Mouse (Mus musculus) neural tube, embryonic 15.5 days (tissue): ENCODE measurements around the gene Klhl7. TPM values are rescaled to one million over a fixed set of nuclear protein-coding genes. Genes with fewer than 3 reads are reported as not detected.
"Not testable (repeated sequence)": the region's sequence is repeated elsewhere in the genome, so short reads cannot be mapped to it uniquely, and the experiment has no call there.

Experiments
- ATAC-seq: fragments of 200-750 bp; cut with Nextera tagmentation; 2 replicates; pipeline ENCODE4 v1.8.0; 2017; ENCODE audit warnings: mild to moderate bottlenecking, moderate TSS enrichment, moderate library complexity; ENCODE audit not compliant: low FRiP score
- H3K27ac ChIP-seq: fragments of 300-500 bp; sonication (generic); replicated peaks from 2 replicates; pipeline ENCODE4 v1.5.1; 2015; ENCODE audit warnings: mild to moderate bottlenecking, inconsistent platforms
- H3K27me3 ChIP-seq: fragments of 300-500 bp; sonication (generic); replicated peaks from 2 replicates; pipeline ENCODE4 v1.6.1; 2015; ENCODE audit warnings: inconsistent platforms
- H3K36me3 ChIP-seq: fragments of 300-500 bp; sonication (generic); 2 replicates; pipeline ENCODE4 v1.6.1; 2015; ENCODE audit warnings: inconsistent platforms
- H3K4me1 ChIP-seq: fragments of 300-500 bp; sonication (generic); 2 replicates; pipeline ENCODE4 v1.6.1; 2015; ENCODE audit warnings: inconsistent platforms
- H3K4me2 ChIP-seq: fragments of 300-500 bp; sonication (generic); 2 replicates; pipeline ENCODE4 v1.6.1; 2015; ENCODE audit warnings: inconsistent platforms, mild to moderate bottlenecking, moderate library complexity
- H3K4me3 ChIP-seq: fragments of 300-500 bp; sonication (generic); replicated peaks from 2 replicates; pipeline ENCODE4 v1.5.1; 2015; ENCODE audit warnings: mild to moderate bottlenecking, inconsistent platforms
- H3K9ac ChIP-seq: fragments of 300-500 bp; sonication (generic); replicated peaks from 2 replicates; pipeline ENCODE4 v1.6.1; 2015; ENCODE audit warnings: mild to moderate bottlenecking, inconsistent platforms
- H3K9me3 ChIP-seq: fragments of 300-500 bp; sonication (generic); replicated peaks from 2 replicates; pipeline ENCODE4 v1.6.1; 2016; ENCODE audit warnings: inconsistent platforms
- WGBS: fragments of 180-500 bp; shearing (Covaris S2); methylation state at CpG from one replicate; pipeline ENCODE4 v1.1.7; 2015; ENCODE audit warnings: mixed read lengths; 5-methylcytosine and 5-hydroxymethylcytosine counted together
- polyA plus RNA-seq: library from polyadenylated mRNA; unstranded; fragments of >200 nt; fragmentation: Nextera tagmentation; extraction: Ambion mirVana; gene quantifications from 2 replicates; pipeline ENCODE4 v1.2.1, GENCODE M21; 2015

Klhl7 gene
- polyA plus RNA-seq, 1 experiment from 2014 or later = 122 TPM

GRCm38 (mm10) chr5:24100810-24101311 lies 456 bp downstream of the Klhl7 start:
- no peaks in the 10 kb centered on the region for H3K9me3 ChIP-seq

GRCm38 (mm10) chr5:24101446-24102140 lies 1.2 kb downstream of the Klhl7 start:
- H3K4me3 ChIP-seq = peak overlapping the region; percentile 51
- H3K4me2 ChIP-seq = peak overlapping the region; percentile 73
- peak overlapping the region; percentile 72 for H3K9ac ChIP-seq
- peak; percentile 46; the same call in 1 of the 2 replicates for ATAC-seq
- WGBS = 3% methylated on average over 8 of the region's 8 CpGs
- no peaks in the 10 kb centered on the region for H3K36me3 ChIP-seq
- H3K27me3 ChIP-seq = no peaks in the 10 kb centered on the region
- no peaks in the 10 kb centered on the region for H3K9me3 ChIP-seq
- H3K4me1 ChIP-seq = peaks cover 34% of the 10 kb centered on the region
- H3K27ac ChIP-seq = peak overlapping the region; percentile 95

More at GRCm38 (mm10) chr5:24100810-24101311, 456 bp downstream of the Klhl7 start:
- H3K4me3 ChIP-seq = peak overlapping the region; percentile 51
- peak overlapping the region; percentile 95 for H3K27ac ChIP-seq
- peaks cover 32% of the 10 kb centered on the region for H3K4me1 ChIP-seq
- under 1% methylated on average over 33 of the region's 46 CpGs for WGBS
- H3K27me3 ChIP-seq = no peaks in the 10 kb centered on the region
- H3K36me3 ChIP-seq = no peaks in the 10 kb centered on the region
- H3K9ac ChIP-seq = peak overlapping the region; percentile 72
- peak overlapping the region; percentile 73 for H3K4me2 ChIP-seq
- ATAC-seq = peak; percentile 84

- 0 out of 2 replicates have a peak overlapping the region, but pooled peaks have one; percentile 14 for H3K9ac ChIP-seq
- H3K4me3 ChIP-seq, ATAC-seq, H3K9me3 ChIP-seq, H3K27me3 ChIP-seq, H3K36me3 ChIP-seq, H3K27ac ChIP-seq: not testable (repeated sequence)
- WGBS = 51% methylated on average over 2 of the region's 2 CpGs
- peaks cover 35% of the 10 kb centered on the region for H3K4me1 ChIP-seq
- peak overlapping the region; percentile 73 for H3K4me2 ChIP-seq
These were observed 2.8 kb downstream of the Klhl7 start for GRCm38 (mm10) chr5:24103235-24103634.

- Histone ChIP-seq H3K36me3 (peaks cover 2% of the 10 kb centered on the region; the same call in 1 of the 2 replicates), H3K27me3 (no peaks in the 10 kb centered on the region), H3K4me1 (peaks cover 35% of the 10 kb centered on the region), H3K9me3 (no peaks in the 10 kb centered on the region), H3K4me2 (peak overlapping the region; percentile 73), H3K9ac (no peak overlapping the region), H3K4me3 (no peak overlapping the region), H3K27ac (no peak overlapping the region)
- no peak for ATAC-seq
- 53% methylated on average over 2 of the region's 2 CpGs for WGBS
These were observed 3.4 kb downstream of the Klhl7 start for GRCm38 (mm10) chr5:24103841-24104240.

GRCm38 (mm10) chr5:24107071-24107739 lies 6.8 kb downstream of the Klhl7 start:
- no peak overlapping the region for H3K9ac ChIP-seq

GRCm38 (mm10) chr5:24107740-24108098 lies 7.3 kb downstream of the Klhl7 start:
- WGBS = 91% methylated on average over 3 of the region's 3 CpGs
- Histone ChIP-seq H3K4me2 (no peak overlapping the region), H3K27ac (no peak overlapping the region)

More at GRCm38 (mm10) chr5:24107071-24107739, 6.8 kb downstream of the Klhl7 start:
- no peak overlapping the region for H3K4me3 ChIP-seq
- H3K27me3 ChIP-seq = no peaks in the 10 kb centered on the region
- no peak overlapping the region for H3K4me2 ChIP-seq
- H3K4me1 ChIP-seq = peaks cover 31% of the 10 kb centered on the region
- H3K36me3 ChIP-seq = peaks cover 4% of the 10 kb centered on the region; the same call in 1 of the 2 replicates
- no peaks in the 10 kb centered on the region for H3K9me3 ChIP-seq
- H3K27ac ChIP-seq = no peak overlapping the region
- 95% methylated on average over 7 of the region's 7 CpGs for WGBS
- ATAC-seq = no peak

GRCm38 (mm10) chr5:24110068-24110467 lies 9.7 kb downstream of the Klhl7 start:
- Histone ChIP-seq H3K4me1 (peaks cover 19% of the 10 kb centered on the region), H3K9me3 (no peaks in the 10 kb centered on the region), H3K36me3 (peaks cover 4% of the 10 kb centered on the region; the same call in 1 of the 2 replicates), H3K27me3 (no peaks in the 10 kb centered on the region), H3K9ac (no peak overlapping the region), H3K4me3 (no peak overlapping the region), H3K4me2 (no peak overlapping the region), H3K27ac (no peak overlapping the region)
- ATAC-seq = no peak
- 87% methylated on average over 5 of the region's 5 CpGs for WGBS

More at GRCm38 (mm10) chr5:24107740-24108098, 7.3 kb downstream of the Klhl7 start:
- no peak for ATAC-seq
- Histone ChIP-seq H3K4me1 (peaks cover 31% of the 10 kb centered on the region), H3K4me3 (no peak overlapping the region), H3K27me3 (no peaks in the 10 kb centered on the region), H3K9ac (no peak overlapping the region), H3K36me3 (peaks cover 4% of the 10 kb centered on the region; the same call in 1 of the 2 replicates), H3K9me3 (no peaks in the 10 kb centered on the region)

GRCm38 (mm10) chr5:24112116-24112903 lies 11.9 kb downstream of the Klhl7 start:
- Histone ChIP-seq H3K9ac (no peak overlapping the region), H3K4me2 (no peak overlapping the region), H3K9me3 (no peaks in the 10 kb centered on the region), H3K4me3 (no peak overlapping the region), H3K27me3 (no peaks in the 10 kb centered on the region), H3K36me3 (peaks cover 4% of the 10 kb centered on the region; the same call in 1 of the 2 replicates), H3K27ac (no peak overlapping the region), H3K4me1 (peaks cover 17% of the 10 kb centered on the region; the same call in 1 of the 2 replicates)
- ATAC-seq = no peak; the same call in 1 of the 2 replicates
- WGBS = 84% methylated on average over 12 of the region's 12 CpGs

GRCm38 (mm10) chr5:24122221-24122620 lies 21.8 kb downstream of the Klhl7 start:
- peaks cover 9% of the 10 kb centered on the region; the same call in 1 of the 2 replicates for H3K36me3 ChIP-seq

GRCm38 (mm10) chr5:24124175-24124574 lies 23.8 kb downstream of the Klhl7 start:
- Histone ChIP-seq H3K36me3 (peaks cover 10% of the 10 kb centered on the region), H3K4me3 (no peak overlapping the region), H3K9ac (no peak overlapping the region), H3K27me3 (no peaks in the 10 kb centered on the region), H3K27ac (no peak overlapping the region), H3K4me1 (peaks cover 12% of the 10 kb centered on the region; the same call in 1 of the 2 replicates), H3K9me3 (no peaks in the 10 kb centered on the region), H3K4me2 (no peak overlapping the region)
- WGBS = 57% methylated on average over 1 of the region's 1 CpGs
- no peak for ATAC-seq

More at GRCm38 (mm10) chr5:24122221-24122620, 21.8 kb downstream of the Klhl7 start:
- Histone ChIP-seq H3K27ac (no peak overlapping the region), H3K9ac (no peak overlapping the region), H3K4me1 (peaks cover 12% of the 10 kb centered on the region; the same call in 1 of the 2 replicates), H3K9me3 (no peaks in the 10 kb centered on the region), H3K4me3 (no peak overlapping the region), H3K27me3 (no peaks in the 10 kb centered on the region), H3K4me2 (no peak overlapping the region)
- no peak for ATAC-seq
- whole genome bisulfite sequencing = 92% methylated on average over 2 of the region's 2 CpGs
